Mouse (Mus musculus): Measurements from ENCODE around the gene Cdkal1. TPM values are rescaled to one million over a fixed set of nuclear protein-coding genes. Genes with fewer than 3 reads are reported as not detected.
A peak's percentile ranks its signal among the peaks of the same experiment; 100 is the strongest.

Cdkal1 gene
- polyA plus RNA-seq, 1 experiment from 2014 or later: 25.9 TPM

GRCm38 (mm10) chr13:29194946-29195345 lies 660.5 kb downstream of the Cdkal1 start:
- Histone ChIP-seq H3K27me3 (ENCODE audit: insufficient read depth, poor library complexity, severe bottlenecking) (no peaks in the 10 kb centered on the region), H3K4me1 (peaks cover 41% of the 10 kb centered on the region), H3K27ac (0 out of 2 replicates have a peak overlapping the region, but pooled peaks have one; percentile 16), H3K36me3 (no peaks in the 10 kb centered on the region), H3K9me3 (no peaks in the 10 kb centered on the region), H3K4me3 (no peak overlapping the region)
- 81% methylated on average over 4 of the region's 4 CpGs for WGBS
- DNase-seq (ENCODE audit: low spot score): no peak

DNA sequence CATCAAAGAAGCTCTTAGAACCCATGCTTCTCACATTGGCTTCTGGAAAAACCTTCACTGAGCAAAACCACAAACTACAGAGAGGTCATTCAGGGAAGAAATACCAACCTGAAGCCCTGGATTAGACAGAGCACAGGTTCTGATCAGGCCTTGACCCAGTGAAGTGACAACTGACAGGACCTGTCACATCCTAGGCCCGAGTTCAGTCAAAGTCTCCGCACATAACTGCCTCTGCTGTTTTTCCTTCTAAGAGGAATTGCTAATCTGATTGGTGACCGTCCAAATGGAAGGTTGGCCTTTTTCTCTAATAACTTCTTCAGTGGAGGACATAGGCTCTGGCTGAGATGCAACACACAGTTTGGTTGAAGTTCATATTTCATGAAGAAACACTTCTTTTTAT lies 662.8 kb downstream of the Cdkal1 start:
- 24% methylated on average over 3 of the region's 3 CpGs for WGBS
- peaks cover 42% of the 10 kb centered on the region for H3K4me1 ChIP-seq
- peak overlapping the region; percentile 17; the same call in 1 of the 2 replicates for H3K27ac ChIP-seq
- DNase-seq (ENCODE audit: low spot score): no peak
- no peak overlapping the region for H3K4me3 ChIP-seq
- H3K9me3 ChIP-seq: no peaks in the 10 kb centered on the region
- no peaks in the 10 kb centered on the region for H3K27me3 ChIP-seq (ENCODE audit: insufficient read depth, poor library complexity, severe bottlenecking)
- no peaks in the 10 kb centered on the region for H3K36me3 ChIP-seq

DNA sequence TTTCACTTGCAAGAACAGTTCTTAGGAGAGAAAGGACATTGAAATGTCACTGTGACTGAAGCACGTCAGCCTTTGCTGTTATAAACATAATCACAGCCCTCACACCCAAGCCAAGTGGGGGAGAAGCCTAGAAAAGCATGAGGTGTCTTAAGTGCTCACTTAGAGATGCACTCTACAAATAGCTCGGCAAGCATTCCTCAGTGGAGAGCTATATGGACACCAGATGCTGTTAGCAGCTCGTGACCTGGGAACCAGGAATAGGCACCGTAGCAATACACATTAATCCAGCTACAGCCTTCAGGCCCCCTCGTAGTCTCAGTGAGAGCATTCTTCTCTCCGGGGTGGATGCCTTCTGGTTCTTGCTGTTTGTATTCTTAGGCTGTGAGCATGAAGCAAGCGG lies 664.9 kb downstream of the Cdkal1 start:
- peak overlapping the region; percentile 82 for H3K27ac ChIP-seq

DNA sequence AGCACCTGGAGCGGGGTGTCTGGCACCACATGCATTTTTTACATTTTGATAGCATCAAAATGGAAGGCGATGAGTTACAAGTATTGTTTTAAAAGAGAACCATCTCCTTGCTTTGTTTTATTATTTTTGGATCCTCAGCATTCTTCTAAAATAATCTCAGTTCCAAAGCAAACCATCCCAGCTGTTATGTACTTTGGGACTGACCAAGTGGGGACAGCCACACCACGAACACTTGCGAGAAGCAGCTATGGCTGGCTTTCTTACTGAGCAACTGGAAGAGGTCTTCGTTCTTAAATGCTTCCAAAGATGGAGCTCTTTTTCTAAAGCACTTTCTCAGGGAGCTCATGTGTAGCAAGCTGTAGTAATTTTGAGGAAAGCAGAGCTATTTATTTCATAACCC lies 668.7 kb downstream of the Cdkal1 start:
- no peak overlapping the region for H3K27ac ChIP-seq
- no peak overlapping the region for H3K4me3 ChIP-seq
- H3K4me1 ChIP-seq: peaks cover 43% of the 10 kb centered on the region
- no peaks in the 10 kb centered on the region for H3K9me3 ChIP-seq
- DNase-seq (ENCODE audit: low spot score): no peak
- H3K36me3 ChIP-seq: no peaks in the 10 kb centered on the region
- 91% methylated on average over 5 of the region's 5 CpGs for WGBS
- H3K27me3 ChIP-seq (ENCODE audit: insufficient read depth, poor library complexity, severe bottlenecking): no peaks in the 10 kb centered on the region

More for the DNA sequence above, 664.9 kb downstream of the Cdkal1 start:
- H3K4me3 ChIP-seq: no peak overlapping the region
- no peaks in the 10 kb centered on the region for H3K27me3 ChIP-seq (ENCODE audit: insufficient read depth, poor library complexity, severe bottlenecking)
- WGBS: 41% methylated on average over 7 of the region's 7 CpGs
- no peaks in the 10 kb centered on the region for H3K9me3 ChIP-seq
- DNase-seq (ENCODE audit: low spot score): peak; percentile 86
- H3K4me1 ChIP-seq: peaks cover 43% of the 10 kb centered on the region
- H3K36me3 ChIP-seq: no peaks in the 10 kb centered on the region

GRCm38 (mm10) chr13:29185545-29185944 lies 669.9 kb downstream of the Cdkal1 start:
- no peaks in the 10 kb centered on the region for H3K36me3 ChIP-seq
- WGBS: 34% methylated on average over 4 of the region's 4 CpGs
- no peak overlapping the region for H3K4me3 ChIP-seq
- peak overlapping the region; percentile 69 for H3K27ac ChIP-seq
- no peaks in the 10 kb centered on the region for H3K27me3 ChIP-seq (ENCODE audit: insufficient read depth, poor library complexity, severe bottlenecking)
- H3K4me1 ChIP-seq: peaks cover 33% of the 10 kb centered on the region
- DNase-seq (ENCODE audit: low spot score): peak; percentile 81
- H3K9me3 ChIP-seq: no peaks in the 10 kb centered on the region

- H3K27ac ChIP-seq: peak overlapping the region; percentile 69; the same call in 1 of the 2 replicates
- H3K27me3 ChIP-seq (ENCODE audit: insufficient read depth, poor library complexity, severe bottlenecking): no peaks in the 10 kb centered on the region
- no peaks in the 10 kb centered on the region for H3K9me3 ChIP-seq
- H3K36me3 ChIP-seq: no peaks in the 10 kb centered on the region
- peaks cover 23% of the 10 kb centered on the region for H3K4me1 ChIP-seq
- 68% methylated on average over 2 of the region's 2 CpGs for WGBS
- no peak for DNase-seq (ENCODE audit: low spot score)
- no peak overlapping the region for H3K4me3 ChIP-seq
These were observed 670.9 kb downstream of the Cdkal1 start for GRCm38 (mm10) chr13:29184545-29184944.

DNA sequence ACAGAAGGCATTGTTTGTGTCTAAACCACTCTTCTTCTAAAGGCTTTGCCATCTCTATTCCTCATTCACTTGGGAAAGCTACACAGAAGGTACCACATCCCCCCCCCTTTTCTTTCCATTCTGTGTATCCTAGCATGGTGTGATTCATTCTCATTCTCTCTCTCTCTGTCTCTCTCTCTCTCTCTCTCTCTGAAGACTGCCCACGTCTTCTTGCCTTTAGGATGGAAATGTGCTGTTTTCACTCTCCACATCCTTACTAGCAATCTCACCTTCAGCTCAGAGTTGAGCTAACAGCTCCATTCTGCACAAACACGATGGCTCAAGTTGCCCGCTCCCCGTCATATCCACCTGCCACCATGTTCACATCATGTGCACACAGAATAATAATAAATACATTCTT lies 675.6 kb downstream of the Cdkal1 start:
- Histone ChIP-seq H3K4me3 (no peak overlapping the region), H3K27me3 (ENCODE audit: insufficient read depth, poor library complexity, severe bottlenecking) (no peaks in the 10 kb centered on the region), H3K36me3 (no peaks in the 10 kb centered on the region), H3K27ac (no peak overlapping the region), H3K4me1 (peaks cover 10% of the 10 kb centered on the region), H3K9me3 (no peaks in the 10 kb centered on the region)
- 84% methylated on average over 4 of the region's 4 CpGs for WGBS
- DNase-seq (ENCODE audit: low spot score): no peak

DNA sequence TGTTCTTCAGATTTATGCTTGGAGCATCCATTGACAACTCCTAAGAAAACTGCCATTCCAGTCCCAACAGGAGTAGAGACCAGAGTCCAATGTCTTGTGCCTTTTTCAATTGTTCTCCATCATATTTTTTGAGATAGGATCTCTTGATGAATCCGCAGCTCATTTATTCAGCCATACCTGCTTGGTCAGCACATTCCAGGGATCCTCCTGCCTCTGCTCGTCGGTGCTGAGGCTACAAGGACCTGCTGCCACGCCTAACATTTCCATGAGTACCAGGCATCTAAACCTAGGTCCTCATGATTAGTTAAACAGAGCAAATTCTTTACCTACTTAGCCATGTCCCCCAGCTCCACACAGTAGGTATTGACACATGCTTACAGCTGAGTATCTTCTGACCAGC lies 676.2 kb downstream of the Cdkal1 start:
- no peak overlapping the region for H3K4me3 ChIP-seq
- H3K4me1 ChIP-seq: peaks cover 9% of the 10 kb centered on the region
- no peaks in the 10 kb centered on the region for H3K27me3 ChIP-seq (ENCODE audit: insufficient read depth, poor library complexity, severe bottlenecking)
- DNase-seq (ENCODE audit: low spot score): no peak
- H3K36me3 ChIP-seq: no peaks in the 10 kb centered on the region
- H3K9me3 ChIP-seq: no peaks in the 10 kb centered on the region
- 87% methylated on average over 4 of the region's 4 CpGs for WGBS
- H3K27ac ChIP-seq: no peak overlapping the region

DNA sequence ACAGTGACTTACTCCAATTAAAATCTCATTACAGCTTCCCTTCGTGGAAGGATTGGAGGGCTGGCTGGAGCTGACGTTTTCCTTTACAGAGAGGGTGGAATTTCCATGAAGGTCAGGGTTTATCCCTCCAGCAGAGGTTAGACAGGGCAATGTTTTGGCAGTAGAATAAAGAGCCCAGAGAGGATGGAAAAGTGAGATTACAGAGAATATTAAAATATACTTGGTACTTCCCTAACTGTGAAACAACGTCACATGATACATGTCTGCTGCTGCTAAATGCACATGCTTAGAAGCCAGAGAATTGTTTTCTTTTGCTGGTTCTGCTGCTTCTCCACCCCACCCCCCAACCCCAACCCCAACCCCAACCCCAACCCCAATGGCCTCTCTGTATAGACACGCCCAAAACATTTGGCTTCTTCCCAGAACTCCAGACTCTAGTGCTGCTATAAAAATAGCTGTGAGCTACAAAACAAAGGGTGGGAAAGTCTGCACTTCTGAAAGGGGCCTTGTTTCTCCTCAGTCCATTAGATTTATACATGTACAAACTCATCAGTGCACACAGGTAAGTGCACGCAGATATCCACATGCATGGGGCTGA lies 677.5 kb downstream of the Cdkal1 start:
- Histone ChIP-seq H3K4me3 (no peak overlapping the region), H3K4me1 (peaks cover 9% of the 10 kb centered on the region), H3K27me3 (ENCODE audit: insufficient read depth, poor library complexity, severe bottlenecking) (no peaks in the 10 kb centered on the region), H3K9me3 (no peaks in the 10 kb centered on the region), H3K27ac (peak overlapping the region; percentile 75), H3K36me3 (no peaks in the 10 kb centered on the region)
- 42% methylated on average over 5 of the region's 5 CpGs for WGBS
- DNase-seq (ENCODE audit: low spot score): no peak

GRCm38 (mm10) chr13:29169356-29169755 lies 686.1 kb downstream of the Cdkal1 start:
- no peak overlapping the region for H3K4me3 ChIP-seq
- H3K9me3 ChIP-seq: no peaks in the 10 kb centered on the region
- 40% methylated on average over 1 of the region's 1 CpGs for WGBS

DNA sequence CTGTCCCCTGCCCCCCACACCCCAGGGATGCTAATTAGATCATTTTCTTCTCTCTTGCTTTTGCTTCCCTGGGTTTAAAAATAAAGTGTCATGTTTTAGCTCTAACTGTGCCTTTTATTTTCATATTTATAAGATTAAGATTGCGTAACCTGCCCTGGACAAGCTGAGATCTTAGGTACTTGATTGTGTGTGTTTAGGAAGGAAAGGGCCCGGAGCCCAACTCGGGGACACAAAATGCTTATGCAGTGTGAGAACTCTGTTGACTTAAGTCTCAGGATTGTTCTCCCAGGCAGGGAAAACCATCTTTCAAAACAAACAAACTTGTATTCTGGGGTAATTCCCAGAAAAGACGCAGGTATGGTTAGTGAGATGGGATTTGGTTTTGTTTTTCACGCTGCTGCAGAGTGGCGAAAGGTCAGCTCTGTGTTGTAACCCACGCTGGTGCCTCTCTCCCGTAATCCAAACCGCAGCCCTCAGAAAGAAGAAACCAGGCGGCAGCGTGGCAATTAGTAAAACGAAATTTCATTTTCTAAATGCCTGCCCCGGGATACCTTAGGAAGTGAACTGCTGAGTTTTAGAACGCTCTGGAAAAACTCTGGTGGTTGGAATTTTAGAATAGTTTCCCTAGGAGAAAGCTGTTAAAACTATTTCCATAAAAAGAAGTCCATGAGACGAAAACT lies 690.5 kb downstream of the Cdkal1 start:
- H3K4me3 ChIP-seq: no peak overlapping the region
- H3K27ac ChIP-seq: no peak overlapping the region
- H3K36me3 ChIP-seq: no peaks in the 10 kb centered on the region
- no peak for DNase-seq (ENCODE audit: low spot score)
- H3K4me1 ChIP-seq: no peaks in the 10 kb centered on the region
- 62% methylated on average over 15 of the region's 15 CpGs for WGBS
- no peaks in the 10 kb centered on the region for H3K9me3 ChIP-seq
- H3K27me3 ChIP-seq (ENCODE audit: insufficient read depth, poor library complexity, severe bottlenecking): no peaks in the 10 kb centered on the region

More at GRCm38 (mm10) chr13:29169356-29169755, 686.1 kb downstream of the Cdkal1 start:
- Histone ChIP-seq H3K27me3 (ENCODE audit: insufficient read depth, poor library complexity, severe bottlenecking) (no peaks in the 10 kb centered on the region), H3K36me3 (no peaks in the 10 kb centered on the region), H3K27ac (no peak overlapping the region), H3K4me1 (no peaks in the 10 kb centered on the region)
- no peak for DNase-seq (ENCODE audit: low spot score)

DNA sequence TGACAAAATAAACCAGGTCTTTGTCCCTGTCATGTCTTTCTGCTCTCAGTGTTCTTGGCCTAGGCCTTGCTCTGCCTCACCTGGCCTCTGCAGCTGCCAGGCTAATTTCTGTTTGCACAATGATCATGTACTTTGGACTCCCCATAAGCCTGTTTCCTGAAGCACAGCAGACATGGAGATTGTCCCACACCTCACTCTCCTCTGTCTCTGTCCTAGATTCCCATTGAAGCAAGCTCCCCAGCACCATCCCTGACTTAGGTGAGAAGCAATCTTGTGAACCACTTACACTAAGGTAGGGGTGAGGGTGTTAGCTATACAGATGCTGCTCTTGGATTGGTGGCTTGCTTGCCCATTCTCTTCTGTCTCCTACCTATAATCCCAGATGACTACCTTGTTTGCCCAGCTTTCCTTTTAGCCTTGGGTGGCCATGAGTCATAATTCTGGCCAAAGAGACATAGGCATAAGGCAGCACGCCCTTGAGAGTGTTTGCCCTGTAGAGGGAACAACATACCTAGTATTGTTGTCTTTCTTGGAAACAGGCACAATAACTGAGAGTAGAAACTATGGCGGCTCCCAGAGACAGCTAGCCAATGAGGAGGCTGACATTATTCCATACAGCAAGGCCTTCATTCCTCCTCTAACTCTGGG lies 692.5 kb downstream of the Cdkal1 start:
- no peaks in the 10 kb centered on the region for H3K27me3 ChIP-seq (ENCODE audit: insufficient read depth, poor library complexity, severe bottlenecking)
- no peak overlapping the region for H3K4me3 ChIP-seq
- 0 out of 2 replicates have a peak, but pooled peaks cover 5% of the 10 kb centered on the region for H3K4me1 ChIP-seq
- H3K27ac ChIP-seq: no peak overlapping the region
- 69% methylated on average over 2 of the region's 2 CpGs for WGBS
- DNase-seq (ENCODE audit: low spot score): no peak
- H3K36me3 ChIP-seq: no peaks in the 10 kb centered on the region
- no peaks in the 10 kb centered on the region for H3K9me3 ChIP-seq

DNA sequence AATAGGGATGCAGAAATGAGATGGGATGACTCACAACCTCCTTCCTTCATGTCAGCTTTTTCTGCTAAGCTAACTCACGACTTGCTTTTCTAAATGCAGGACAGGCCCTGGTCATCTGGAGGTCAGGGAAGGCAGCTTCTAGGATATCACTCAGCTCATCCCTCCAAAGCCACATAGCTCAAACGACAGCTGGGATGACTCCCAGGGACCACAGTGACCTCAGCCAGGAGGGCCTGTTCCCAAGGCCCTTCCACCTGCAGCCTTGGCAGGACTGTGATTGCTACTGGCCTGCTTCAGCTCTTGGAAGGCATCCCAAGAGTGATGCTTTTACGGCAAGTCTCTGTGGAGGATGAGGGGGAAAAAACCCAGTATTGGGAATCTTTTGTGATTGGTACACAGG lies 693.0 kb downstream of the Cdkal1 start:
- WGBS: 43% methylated on average over 3 of the region's 3 CpGs
- Histone ChIP-seq H3K9me3 (no peaks in the 10 kb centered on the region), H3K36me3 (no peaks in the 10 kb centered on the region), H3K27me3 (ENCODE audit: insufficient read depth, poor library complexity, severe bottlenecking) (no peaks in the 10 kb centered on the region), H3K4me1 (0 out of 2 replicates have a peak, but pooled peaks cover 5% of the 10 kb centered on the region), H3K27ac (no peak overlapping the region), H3K4me3 (no peak overlapping the region)
- no peak for DNase-seq (ENCODE audit: low spot score)
